Mouse (Mus musculus): Measurements from ENCODE around the gene Narfl. TPM values are rescaled to one million over a fixed set of nuclear protein-coding genes. Genes with fewer than 3 reads are reported as not detected.

Gene Narfl
- polyA plus RNA-seq, 1 experiment from 2014 or later, result 30.7 TPM

GRCm38 (mm10) chr17:25808789-25809605 lies 35.4 kb downstream of the Narfl start, which contains the start of gene Fbxl16:
Fbxl16 (plus strand) TSS chr17:25809085.
- peak within 1 kb of the TSS; percentile 99 for H3K27ac ChIP-seq (replicated peaks)
- H3K36me3 ChIP-seq, result no peaks in the 10 kb centered on the region
- peaks cover 52% of the 10 kb centered on the region for H3K4me1 ChIP-seq (replicated peaks)
- peak; percentile 86 for ATAC-seq (ENCODE audit: low FRiP score, low read depth)
- H3K27me3 ChIP-seq, result no peaks in the 10 kb centered on the region
- no peaks in the 10 kb centered on the region for H3K9me3 ChIP-seq
- under 1% methylated on average over 94 of the region's 100 CpGs for WGBS
- H3K9ac ChIP-seq, result peak within 1 kb of the TSS; percentile 99
- peak within 1 kb of the TSS; percentile 97 for H3K4me2 ChIP-seq
- H3K4me3 ChIP-seq, result peak within 1 kb of the TSS; percentile 93

DNA sequence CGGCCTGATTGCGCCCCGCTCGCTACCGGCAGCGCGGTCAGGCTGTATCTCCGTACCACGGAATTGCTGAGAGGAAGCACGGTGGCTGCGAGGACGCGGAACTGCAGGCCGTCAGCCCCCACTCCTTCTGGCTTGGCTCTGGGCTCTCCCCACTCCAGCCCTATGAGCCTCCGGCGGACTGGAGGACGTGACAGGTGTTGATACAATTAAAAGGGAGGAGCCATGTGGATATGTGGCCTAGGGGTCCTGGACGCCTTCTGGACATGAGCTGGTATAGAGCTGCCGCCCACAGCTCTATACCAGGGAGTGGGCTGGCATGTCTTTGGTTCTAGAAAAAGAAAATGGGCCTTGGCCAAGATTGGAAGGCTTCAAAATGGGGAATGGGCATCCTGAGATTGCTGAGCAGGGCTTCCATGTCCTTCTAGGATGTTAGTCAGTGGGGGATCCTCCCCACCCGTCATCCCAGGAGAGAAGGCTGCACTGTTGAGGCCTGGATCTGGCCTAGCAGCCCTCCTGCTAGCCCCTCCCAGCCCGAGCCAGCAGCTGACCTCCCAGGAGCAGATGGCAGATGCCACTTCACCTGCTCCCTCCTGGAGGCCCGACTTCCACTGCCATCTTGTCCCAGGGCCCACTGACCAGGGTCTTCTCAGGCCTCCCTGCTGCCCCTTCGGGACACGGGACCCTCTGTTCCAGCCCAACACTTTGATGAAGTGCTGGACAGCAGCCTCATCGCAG lies 36.2 kb downstream of the Narfl start:
- ATAC-seq (ENCODE audit: low FRiP score, low read depth), result peak; percentile 46
- Histone ChIP-seq H3K4me1 (replicated peaks) (peaks cover 49% of the 10 kb centered on the region), H3K36me3 (no peaks in the 10 kb centered on the region), H3K27me3 (no peaks in the 10 kb centered on the region), H3K9ac (peak overlapping the region; percentile 99), H3K4me3 (peak overlapping the region; percentile 93), H3K4me2 (peak overlapping the region; percentile 97), H3K27ac (replicated peaks) (peak overlapping the region; percentile 99), H3K9me3 (no peaks in the 10 kb centered on the region)
- WGBS, result 5% methylated on average over 25 of the region's 25 CpGs

DNA sequence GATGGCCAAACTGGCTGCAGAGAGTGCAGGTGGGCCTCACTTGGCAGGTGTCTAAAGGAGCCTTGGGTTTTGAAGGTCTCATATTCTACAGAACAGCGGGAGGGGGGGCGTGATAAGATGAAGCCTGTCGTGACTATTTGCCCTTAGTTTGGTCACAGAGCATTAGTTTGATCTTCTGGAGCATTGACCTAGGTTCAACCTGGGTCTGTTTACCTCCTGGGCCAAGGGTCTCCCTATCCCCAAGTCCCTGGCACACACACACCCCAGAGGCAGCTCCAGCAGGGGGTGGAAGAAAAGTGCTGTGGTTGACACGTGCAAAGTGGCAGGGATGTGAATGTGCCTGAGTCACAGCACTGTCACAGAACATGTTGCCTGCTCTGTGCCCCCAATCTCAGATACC lies 37.3 kb downstream of the Narfl start:
- 74% methylated on average over 4 of the region's 4 CpGs for WGBS

GRCm38 (mm10) chr17:25813471-25813870 lies 39.9 kb downstream of the Narfl start:
- Histone ChIP-seq H3K9me3 (no peaks in the 10 kb centered on the region), H3K4me2 (peak overlapping the region; percentile 40), H3K4me1 (replicated peaks) (peaks cover 42% of the 10 kb centered on the region), H3K36me3 (peaks cover 19% of the 10 kb centered on the region), H3K27ac (replicated peaks) (no peak overlapping the region), H3K9ac (peak overlapping the region; percentile 11; the same call in 1 of the 2 replicates), H3K4me3 (peak overlapping the region; percentile 13; the same call in 1 of the 2 replicates), H3K27me3 (peaks cover 12% of the 10 kb centered on the region)
- ATAC-seq (ENCODE audit: low FRiP score, low read depth), result no peak
- WGBS, result 1% methylated on average over 20 of the region's 20 CpGs

More for the DNA sequence above, 37.3 kb downstream of the Narfl start:
- Histone ChIP-seq H3K4me1 (replicated peaks) (peaks cover 49% of the 10 kb centered on the region), H3K4me2 (peak overlapping the region; percentile 97), H3K36me3 (no peaks in the 10 kb centered on the region), H3K27ac (replicated peaks) (no peak overlapping the region), H3K27me3 (no peaks in the 10 kb centered on the region), H3K9ac (peak overlapping the region; percentile 99; the same call in 1 of the 2 replicates), H3K4me3 (peak overlapping the region; percentile 93), H3K9me3 (no peaks in the 10 kb centered on the region)
- ATAC-seq (ENCODE audit: low FRiP score, low read depth), result no peak

GRCm38 (mm10) chr17:25817662-25818061 lies 44.1 kb downstream of the Narfl start:
- peaks cover 12% of the 10 kb centered on the region for H3K27me3 ChIP-seq
- ATAC-seq (ENCODE audit: low FRiP score, low read depth), result no peak
- no peak overlapping the region for H3K9ac ChIP-seq
- H3K9me3 ChIP-seq, result no peaks in the 10 kb centered on the region
- WGBS, result 88% methylated on average over 11 of the region's 11 CpGs
- no peak overlapping the region for H3K4me2 ChIP-seq
- no peak overlapping the region for H3K27ac ChIP-seq (replicated peaks)
- no peak overlapping the region for H3K4me3 ChIP-seq
- H3K36me3 ChIP-seq, result peaks cover 28% of the 10 kb centered on the region
- H3K4me1 ChIP-seq (replicated peaks), result peaks cover 14% of the 10 kb centered on the region

- no peaks in the 10 kb centered on the region for H3K9me3 ChIP-seq
- no peak overlapping the region for H3K27ac ChIP-seq (replicated peaks)
- no peak overlapping the region for H3K4me2 ChIP-seq
- no peak for ATAC-seq (ENCODE audit: low FRiP score, low read depth)
- peaks cover 28% of the 10 kb centered on the region for H3K36me3 ChIP-seq
- H3K4me3 ChIP-seq, result no peak overlapping the region
- 10% methylated on average over 46 of the region's 46 CpGs for WGBS
- peaks cover 10% of the 10 kb centered on the region for H3K4me1 ChIP-seq (replicated peaks)
- H3K9ac ChIP-seq, result no peak overlapping the region
- H3K27me3 ChIP-seq, result peaks cover 12% of the 10 kb centered on the region
Measured at GRCm38 (mm10) chr17:25818851-25819780, 45.5 kb downstream of the Narfl start.

GRCm38 (mm10) chr17:25823452-25823851 lies 49.9 kb downstream of the Narfl start, which contains the start of gene Wdr24:
Wdr24 (plus strand) TSS chr17:25823627.
- Histone ChIP-seq H3K9ac (peak within 1 kb of the TSS; percentile 73), H3K9me3 (no peaks in the 10 kb centered on the region), H3K4me2 (peak within 1 kb of the TSS; percentile 91), H3K4me1 (replicated peaks) (peaks cover 53% of the 10 kb centered on the region), H3K27ac (replicated peaks) (peak within 1 kb of the TSS; percentile 68), H3K27me3 (no peaks in the 10 kb centered on the region; the same call in 1 of the 2 replicates), H3K4me3 (peak within 1 kb of the TSS; percentile 57), H3K36me3 (peaks cover 22% of the 10 kb centered on the region)
- WGBS, result under 1% methylated on average over 18 of the region's 18 CpGs
- peak; percentile 55 for ATAC-seq (ENCODE audit: low FRiP score, low read depth)

- Histone ChIP-seq H3K4me2 (peak overlapping the region; percentile 91), H3K4me1 (replicated peaks) (peaks cover 60% of the 10 kb centered on the region), H3K4me3 (peak overlapping the region; percentile 57), H3K9me3 (no peaks in the 10 kb centered on the region), H3K9ac (peak overlapping the region; percentile 73), H3K27ac (replicated peaks) (no peak overlapping the region), H3K27me3 (no peaks in the 10 kb centered on the region), H3K36me3 (peaks cover 19% of the 10 kb centered on the region)
- 81% methylated on average over 16 of the region's 17 CpGs for WGBS
- no peak for ATAC-seq (ENCODE audit: low FRiP score, low read depth)
Measured at GRCm38 (mm10) chr17:25824362-25825142, 51.0 kb downstream of the Narfl start.

- Histone ChIP-seq H3K9me3 (no peaks in the 10 kb centered on the region), H3K4me2 (peak overlapping the region; percentile 91), H3K36me3 (peaks cover 16% of the 10 kb centered on the region), H3K4me3 (no peak overlapping the region), H3K27me3 (no peaks in the 10 kb centered on the region), H3K27ac (replicated peaks) (no peak overlapping the region), H3K9ac (no peak overlapping the region), H3K4me1 (replicated peaks) (peaks cover 67% of the 10 kb centered on the region)
- no peak for ATAC-seq (ENCODE audit: low FRiP score, low read depth)
- 92% methylated on average over 6 of the region's 6 CpGs for WGBS
Measured at GRCm38 (mm10) chr17:25825311-25825710, 51.7 kb downstream of the Narfl start.

DNA sequence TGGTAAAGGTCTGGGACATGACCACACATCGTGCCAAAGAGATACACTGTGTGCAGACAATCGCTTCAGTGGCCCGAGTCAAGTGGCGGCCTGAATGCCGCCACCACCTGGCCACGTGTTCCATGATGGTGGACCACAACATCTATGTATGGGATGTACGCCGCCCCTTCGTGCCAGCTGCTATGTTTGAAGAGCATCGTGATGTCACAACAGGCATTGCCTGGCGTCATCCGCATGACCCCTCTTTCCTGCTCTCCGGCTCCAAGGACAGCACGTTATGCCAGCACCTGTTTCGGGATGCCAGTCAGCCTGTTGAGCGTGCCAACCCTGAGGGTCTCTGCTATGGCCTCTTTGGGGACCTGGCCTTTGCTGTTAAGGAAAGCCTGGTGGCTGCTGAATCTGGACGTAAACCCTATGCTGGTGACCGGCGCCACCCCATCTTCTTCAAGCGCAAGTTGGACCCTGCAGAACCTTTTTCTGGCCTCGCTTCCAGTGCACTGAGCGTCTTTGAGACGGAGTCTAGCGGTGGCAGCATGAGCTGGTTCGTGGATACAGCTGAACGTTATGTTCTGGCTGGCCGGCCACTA lies 52.5 kb downstream of the Narfl start:
- Histone ChIP-seq H3K4me3 (no peak overlapping the region), H3K27ac (replicated peaks) (no peak overlapping the region), H3K36me3 (peaks cover 24% of the 10 kb centered on the region), H3K4me2 (no peak overlapping the region), H3K27me3 (no peaks in the 10 kb centered on the region), H3K9me3 (no peaks in the 10 kb centered on the region), H3K4me1 (replicated peaks) (peaks cover 75% of the 10 kb centered on the region), H3K9ac (no peak overlapping the region)
- ATAC-seq (ENCODE audit: low FRiP score, low read depth), result no peak
- WGBS, result 96% methylated on average over 27 of the region's 27 CpGs
